Mouse (Mus musculus) right cerebral cortex, postnatal 25 days (tissue): ENCODE measurements at regions not wholly inside any gene's neighbourhood (a gene's known extent, or its start where the extent isn't known, plus 50 kb on each side); places are given as distances from the start of the nearest gene placed in this dataset.

Source experiments
- DNase-seq: peaks from one replicate; pipeline ENCODE4 v3.0.0; 2022

DNA sequence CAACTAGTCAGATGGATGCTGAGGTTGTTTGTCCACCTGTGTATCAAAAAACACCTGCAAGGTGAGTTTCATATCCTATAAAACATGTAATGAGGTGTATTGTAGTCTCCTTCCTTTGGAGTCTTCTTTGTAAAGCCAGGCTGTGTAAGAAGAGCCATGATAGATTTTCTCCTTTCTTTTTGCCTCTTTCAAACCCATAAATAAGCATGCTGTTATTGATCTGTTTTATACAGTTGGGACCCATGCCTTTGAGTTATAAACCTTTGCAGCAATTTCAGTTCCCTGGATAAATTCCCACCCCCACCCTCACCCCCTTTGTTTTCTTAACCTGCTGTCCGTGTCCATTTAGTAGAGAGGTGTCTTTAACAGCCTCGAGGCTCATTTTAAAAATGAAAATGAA is 131.0 kb upstream of the Rgs17 start:
- no peak for DNase-seq

DNA sequence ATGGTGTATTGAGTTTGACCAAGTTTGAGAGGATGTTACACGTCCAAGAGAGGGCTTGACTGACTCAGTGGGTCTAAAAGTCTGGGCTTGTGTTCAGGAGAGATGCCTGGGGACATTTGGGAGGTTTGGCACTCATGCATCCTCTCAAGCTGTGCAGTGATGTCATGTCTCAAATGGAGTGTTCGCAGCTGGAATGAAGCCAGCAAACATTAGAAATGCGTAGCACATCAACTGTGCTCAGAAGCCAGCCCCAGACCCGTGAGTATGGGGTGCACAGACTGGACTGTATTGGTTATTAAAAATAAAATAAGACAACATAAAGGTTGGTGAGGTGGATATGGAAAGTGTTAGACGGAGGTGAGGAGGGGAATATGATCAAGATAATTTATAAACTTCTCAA is 121.2 kb upstream of the Rgs17 start:
- no peak for DNase-seq

DNA sequence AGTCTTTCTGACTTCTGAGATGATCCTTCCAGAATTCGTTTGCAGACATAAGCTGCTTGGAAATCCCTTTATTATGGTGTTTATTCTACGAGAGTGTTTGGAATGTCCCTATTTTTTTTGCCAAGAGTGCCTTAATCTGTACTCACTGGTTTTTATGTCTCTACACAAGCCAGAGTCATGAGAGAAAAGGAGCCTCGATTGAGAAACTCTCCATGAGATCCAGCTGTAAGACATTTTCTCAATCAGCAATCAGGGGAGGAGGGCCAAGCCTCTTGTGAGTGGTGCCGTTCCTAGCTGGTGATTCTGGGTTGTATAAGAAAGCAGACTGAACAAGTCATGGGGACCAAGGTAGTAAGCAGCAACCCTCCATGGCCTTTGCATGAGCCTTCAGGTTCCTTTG is 117.6 kb upstream of the Rgs17 start:
- DNase-seq, result no peak

DNA sequence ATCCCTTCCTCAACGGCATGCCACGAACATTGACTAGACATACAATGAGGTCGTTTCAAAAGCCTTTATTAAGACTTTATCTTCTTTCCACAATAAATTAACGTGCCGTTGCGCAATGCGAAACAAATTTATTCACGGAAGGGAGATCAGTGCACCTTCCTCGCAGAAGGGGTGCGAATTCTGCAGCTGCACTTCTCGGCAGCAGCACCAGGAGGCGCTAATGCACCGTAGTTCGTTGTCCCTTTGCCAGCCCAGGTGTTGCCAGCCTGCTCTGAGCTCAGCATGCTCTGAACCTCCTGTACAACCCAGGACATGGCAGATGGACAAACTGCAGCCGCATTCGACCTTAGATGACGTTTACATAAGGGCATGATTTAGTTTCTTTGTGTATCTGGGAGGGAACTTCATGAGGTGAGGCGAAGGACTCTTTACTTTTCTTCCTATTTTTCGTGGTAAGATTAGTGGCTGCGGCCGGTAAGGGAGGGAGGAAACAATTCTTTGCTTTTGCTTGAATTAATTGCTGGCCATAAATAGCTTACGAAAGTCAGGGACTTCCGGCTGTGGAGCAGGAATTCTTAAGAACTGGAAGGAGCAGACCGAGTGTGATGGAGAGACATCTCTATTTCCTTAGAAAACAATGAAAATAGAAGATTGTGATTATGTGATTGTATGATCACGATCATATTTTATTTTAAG is 113.7 kb upstream of the Rgs17 start:
- peak; percentile 82 for DNase-seq

DNA sequence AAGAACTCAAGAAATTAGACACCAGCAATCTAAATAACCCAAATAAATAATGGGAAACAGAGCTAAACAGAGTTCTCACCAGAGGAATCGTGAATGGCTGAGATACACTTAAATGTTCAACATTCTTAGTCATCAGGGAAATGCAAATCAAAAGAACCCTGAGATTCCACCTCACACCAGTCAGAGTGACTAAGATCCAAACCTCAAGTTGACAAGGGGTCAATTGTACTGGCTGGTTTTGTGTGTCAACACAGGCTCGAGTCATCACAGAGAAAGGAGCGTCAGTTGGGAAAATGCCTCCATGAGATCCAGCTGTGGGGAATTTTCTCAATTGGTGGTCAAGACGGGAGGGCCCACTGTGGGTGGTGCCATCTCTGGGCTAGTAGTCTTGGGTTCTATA is 110.3 kb upstream of the Rgs17 start:
- no peak for DNase-seq

DNA sequence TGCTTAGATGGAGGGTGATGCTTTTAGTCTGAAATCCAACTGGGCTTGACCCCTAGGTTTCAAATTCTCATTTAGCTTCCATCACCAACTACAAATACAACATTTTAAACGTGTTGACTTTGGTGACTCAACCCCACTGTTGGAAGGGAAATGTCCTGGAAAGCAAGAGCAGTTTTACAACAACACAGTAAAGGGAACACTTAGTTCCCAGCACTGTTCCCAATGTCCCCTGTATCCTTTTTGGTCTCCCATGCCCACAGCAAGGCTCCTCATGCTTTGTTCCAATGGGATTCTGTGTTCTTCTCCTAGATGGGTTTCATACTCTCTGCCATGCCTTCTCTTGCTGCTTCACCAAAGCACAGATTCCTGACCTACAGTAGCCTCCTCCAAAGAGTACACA is 105.4 kb upstream of the Rgs17 start:
- DNase-seq, result no peak

DNA sequence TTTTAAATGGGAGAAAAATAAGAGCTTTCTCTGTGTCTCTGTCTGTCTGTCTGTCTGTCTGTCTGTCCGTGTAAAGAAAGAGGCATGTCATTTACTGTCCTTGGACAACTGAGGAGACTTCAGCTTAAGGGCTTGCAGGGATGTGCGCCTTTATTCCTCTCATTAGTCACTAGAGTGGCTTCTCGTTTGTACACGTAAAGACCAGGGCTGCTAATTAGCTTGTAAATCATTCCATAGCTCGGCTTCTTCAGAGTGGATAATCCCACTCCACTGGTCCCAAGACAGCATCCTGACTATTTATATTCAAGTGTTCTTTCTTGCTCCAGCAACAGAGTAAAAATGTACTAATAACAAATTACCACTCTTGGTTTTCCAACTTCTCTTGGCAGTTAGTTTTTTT is 104.1 kb upstream of the Rgs17 start:
- DNase-seq, result no peak

DNA sequence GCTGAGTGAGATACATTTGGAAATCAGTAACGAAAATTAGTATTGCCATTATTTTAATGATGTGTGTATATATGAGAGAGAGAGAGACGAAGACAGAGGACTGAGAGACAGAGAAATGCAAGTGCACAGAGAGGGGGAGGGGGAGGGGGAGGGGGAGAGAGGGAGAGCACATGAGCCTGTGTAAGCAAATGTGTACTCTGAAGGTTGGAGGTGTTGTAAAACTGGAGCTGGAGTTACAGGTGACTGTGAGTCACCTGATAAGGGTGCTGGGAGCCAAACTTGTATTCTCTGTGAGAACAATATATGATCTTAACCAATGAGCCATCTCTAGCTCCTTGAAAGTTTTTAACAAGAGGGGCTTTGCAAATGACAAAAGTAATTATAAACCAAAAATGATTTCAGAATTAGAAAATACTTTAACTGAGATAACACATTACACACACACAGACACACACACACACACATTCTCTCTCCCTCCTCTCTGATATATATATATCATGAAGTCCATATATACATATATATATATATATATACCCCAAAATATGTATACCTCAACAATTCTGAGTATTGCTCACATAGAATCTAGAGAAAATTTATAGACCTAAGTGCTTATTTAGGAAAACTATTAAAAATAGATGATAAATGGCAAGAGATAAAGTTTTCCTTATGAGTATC is 100.5 kb upstream of the Rgs17 start:
- no peak for DNase-seq

DNA sequence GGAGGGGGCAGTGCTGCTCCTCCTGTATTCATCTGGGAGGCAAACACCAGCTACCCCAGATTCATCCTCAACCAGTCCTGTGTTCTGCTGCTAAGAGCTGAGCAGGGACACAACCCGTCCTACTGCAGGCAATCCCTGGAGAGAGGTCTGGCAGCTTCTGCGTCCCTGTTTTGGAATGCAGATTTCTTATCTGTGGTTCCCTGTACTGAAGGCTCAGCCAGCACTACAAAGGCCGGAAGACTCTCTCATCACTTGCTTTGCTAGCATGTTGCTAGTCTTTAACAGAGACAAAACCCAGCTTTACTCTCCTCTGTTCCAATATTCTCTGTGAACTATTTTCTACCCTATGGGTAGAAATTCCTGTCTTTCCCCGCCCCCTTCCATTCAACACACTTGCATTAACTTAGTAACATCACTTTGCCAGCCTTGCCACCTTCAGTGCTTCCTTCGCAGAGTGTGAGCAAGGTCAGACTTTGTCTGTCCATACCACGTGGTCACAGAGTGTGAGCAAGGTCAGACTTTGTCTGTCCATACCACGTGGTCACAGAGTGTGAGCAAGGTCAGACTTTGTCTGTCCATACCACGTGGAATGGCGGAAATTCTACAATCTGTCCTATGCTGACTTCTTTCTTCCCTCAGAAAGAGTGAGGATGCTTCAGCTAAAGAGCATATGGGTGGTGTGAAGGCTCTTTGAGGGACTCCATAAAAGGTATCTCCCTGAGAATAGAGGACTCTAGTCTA is 98.9 kb upstream of the Rgs17 start:
- DNase-seq, result no peak

DNA sequence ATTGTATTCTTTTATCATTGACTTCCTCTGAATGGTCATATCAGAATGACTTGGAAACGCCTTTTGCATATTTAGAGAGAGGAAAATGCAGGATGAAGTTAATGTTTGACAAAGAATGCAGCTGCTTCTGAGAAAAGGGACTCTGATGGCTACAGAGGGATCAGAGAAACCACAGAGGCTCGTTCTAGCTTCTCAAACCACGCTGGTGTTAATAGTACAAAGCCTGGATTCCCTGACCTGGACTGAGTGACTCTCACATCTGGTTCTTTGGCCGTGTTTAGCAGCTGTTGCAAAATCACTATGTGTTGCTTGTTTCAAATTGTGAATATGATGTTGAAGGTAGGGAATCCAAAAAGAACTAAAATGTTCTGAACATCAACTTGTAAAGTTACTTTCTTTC is 91.5 kb upstream of the Rgs17 start:
- DNase-seq, result no peak

DNA sequence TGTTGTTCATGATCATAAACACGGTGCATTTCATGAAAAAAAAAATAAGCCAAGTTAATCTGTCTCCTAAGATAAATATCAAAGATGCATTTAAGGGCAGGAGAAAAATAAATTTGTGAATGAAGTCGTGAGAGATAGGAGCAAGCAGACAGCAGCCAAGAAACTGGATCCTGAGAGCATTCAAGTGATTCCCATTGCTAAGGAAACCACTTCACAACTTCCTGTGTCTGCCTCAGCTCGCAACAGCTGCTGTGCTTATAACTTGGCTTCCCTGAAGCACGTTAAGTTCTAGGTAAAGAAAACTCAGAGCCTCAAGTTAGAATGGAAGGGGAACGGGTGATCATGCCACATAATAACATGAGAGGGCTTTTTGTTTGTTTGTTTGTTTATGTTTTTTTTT is 89.3 kb upstream of the Rgs17 start:
- peak; percentile 5 for DNase-seq

DNA sequence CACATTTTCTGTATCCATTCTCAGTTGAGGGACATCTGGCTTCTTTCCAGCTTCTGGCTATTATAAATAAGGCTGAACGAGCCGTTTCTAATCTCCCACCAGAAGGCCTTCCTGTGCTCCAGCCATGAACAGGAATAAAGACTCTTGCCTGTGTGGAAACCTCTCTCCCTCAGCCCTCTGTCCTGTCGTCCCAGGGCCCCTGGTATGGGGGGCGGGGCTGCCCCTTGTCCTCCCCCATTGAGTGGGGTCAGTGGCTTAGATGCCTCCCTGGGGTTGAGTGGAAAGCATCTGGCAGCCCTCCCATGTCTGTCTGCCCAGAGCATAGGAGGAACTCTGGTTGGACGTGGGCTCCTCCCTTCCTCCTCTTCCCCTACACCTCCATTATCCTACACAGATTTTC is 88.8 kb upstream of the Rgs17 start:
- DNase-seq, result no peak

DNA sequence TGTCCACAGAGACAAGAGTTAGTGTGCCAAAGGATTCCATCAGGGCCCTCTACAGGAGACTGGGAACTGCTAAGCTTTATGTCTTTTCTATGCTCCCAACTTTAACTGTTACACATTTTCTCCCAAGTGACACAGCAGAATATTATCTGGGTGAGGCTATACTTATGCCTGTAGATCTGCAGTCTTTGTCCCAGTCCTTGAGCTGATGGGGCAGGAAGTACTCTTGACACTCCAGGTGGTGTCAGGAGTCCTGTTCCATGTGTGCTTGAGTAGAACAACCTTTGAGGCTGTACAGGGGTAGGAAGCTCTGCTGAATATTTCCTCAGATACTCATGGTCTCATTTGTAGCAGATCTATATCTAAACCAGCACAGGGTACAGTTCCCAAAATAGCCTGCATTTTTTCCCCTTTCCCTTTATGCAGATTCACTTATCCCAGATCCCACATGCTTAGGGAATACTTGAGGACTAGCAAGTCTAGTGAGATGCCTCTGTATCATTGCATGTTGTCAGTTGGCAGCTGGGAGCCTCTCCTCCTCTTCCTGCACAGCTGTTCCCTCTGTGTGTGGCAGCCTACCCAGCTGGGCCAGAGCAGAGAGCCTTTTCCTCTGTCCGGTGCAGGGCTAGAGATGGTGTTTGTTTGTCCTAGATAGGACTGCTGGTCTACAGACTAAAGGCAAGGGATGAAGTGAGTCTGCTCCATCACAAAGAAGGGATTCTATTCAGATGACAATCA is 85.2 kb upstream of the Rgs17 start:
- no peak for DNase-seq

DNA sequence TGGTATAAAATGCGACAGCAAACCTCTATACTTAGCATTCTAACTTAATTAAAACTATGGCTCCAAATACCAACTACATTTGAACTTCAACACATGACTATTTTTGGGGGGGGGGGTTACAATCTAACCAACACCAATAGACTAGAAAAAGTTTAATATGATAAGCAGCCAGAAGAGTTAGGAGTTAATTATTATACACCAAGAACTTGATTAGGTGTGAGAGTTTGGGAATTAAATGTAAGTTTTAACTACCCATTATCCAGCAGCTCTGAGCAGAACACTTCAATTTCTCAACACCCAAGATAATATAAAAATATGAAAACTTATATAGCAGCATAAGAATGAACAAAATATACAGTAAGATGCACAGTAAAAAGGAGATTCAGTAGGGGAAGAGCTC is 59.2 kb upstream of the Rgs17 start:
- no peak for DNase-seq

DNA sequence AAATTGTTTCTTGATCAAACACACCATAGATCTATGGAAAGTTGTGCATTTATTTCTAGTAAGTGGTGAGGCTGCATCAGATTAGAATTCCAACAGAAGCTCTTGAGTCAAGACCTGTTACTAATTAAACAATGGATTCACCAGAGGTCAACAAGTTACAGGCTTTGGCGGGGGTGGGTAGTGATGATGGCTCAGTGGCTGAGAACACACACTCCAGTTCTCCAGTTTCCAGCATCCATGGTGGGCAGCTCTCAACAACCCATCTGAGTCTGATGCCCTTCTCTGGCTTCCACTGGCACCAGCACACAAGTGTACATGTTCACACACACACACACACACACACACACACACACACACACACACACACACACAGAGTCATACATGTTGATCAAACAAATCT is 56.3 kb upstream of the Rgs17 start:
- no peak for DNase-seq
